Mouse (Mus musculus) intestine, embryonic 16.5 days (tissue): ENCODE measurements around the gene Prkch. TPM values are rescaled to one million over a fixed set of nuclear protein-coding genes. Genes with fewer than 3 reads are reported as not detected.

ENCODE experiments used
- ATAC-seq: fragments of 200-750 bp; cut with Nextera tagmentation; 2 replicates; pipeline ENCODE4 v1.8.0; 2017; ENCODE audit warnings: moderate TSS enrichment, moderate library complexity
- H3K27ac ChIP-seq: fragments of 300-500 bp; sonication (generic); 2 replicates; pipeline ENCODE4 v1.5.1; 2014; ENCODE audit warnings: mild to moderate bottlenecking, low read length
- H3K27me3 ChIP-seq: fragments of 300-500 bp; sonication (generic); replicated peaks from 2 replicates; pipeline ENCODE4 v1.6.1; 2014; ENCODE audit warnings: low read length, control low read depth, mixed read lengths; ENCODE audit not compliant: control insufficient read depth, insufficient read depth
- H3K36me3 ChIP-seq: fragments of 300-500 bp; sonication (generic); 2 replicates; pipeline ENCODE4 v1.6.1; 2014; ENCODE audit warnings: low read length, control low read depth; ENCODE audit not compliant: control insufficient read depth, insufficient read depth
- H3K4me1 ChIP-seq: fragments of 300-500 bp; sonication (generic); 2 replicates; pipeline ENCODE4 v1.6.1; 2014; ENCODE audit warnings: low read length, control low read depth, mixed read lengths; ENCODE audit not compliant: control insufficient read depth, insufficient read depth
- H3K4me2 ChIP-seq: fragments of 300-500 bp; sonication (generic); 2 replicates; pipeline ENCODE4 v1.6.1; 2014; ENCODE audit warnings: low read depth, low read length, control low read depth
- H3K4me3 ChIP-seq: fragments of 300-500 bp; sonication (generic); 2 replicates; pipeline ENCODE4 v1.5.1; 2014; ENCODE audit warnings: mild to moderate bottlenecking, low read length
- H3K9ac ChIP-seq: fragments of 300-500 bp; sonication (generic); 2 replicates; pipeline ENCODE4 v1.6.1; 2014; ENCODE audit warnings: low read depth, low read length
- H3K9me3 ChIP-seq: fragments of 300-500 bp; sonication (generic); 2 replicates; pipeline ENCODE4 v1.6.1; 2016; ENCODE audit warnings: low read length, control low read depth; ENCODE audit not compliant: control insufficient read depth
- WGBS: fragments of 180-500 bp; shearing (Covaris S2); extraction: QIAGEN DNeasy Blood & Tissue Kit; methylation state at CpG from one replicate; pipeline ENCODE4 v1.1.7; 2014; 5-methylcytosine and 5-hydroxymethylcytosine counted together
- polyA plus RNA-seq: library from polyadenylated mRNA; unstranded; fragments of >200 nt; fragmentation: Nextera tagmentation; extraction: Ambion mirVana; gene quantifications from 2 replicates; pipeline ENCODE4 v1.2.1, GENCODE M21; 2015

The Prkch gene
- polyA plus RNA-seq, 1 experiment from 2014 or later: 4.0 TPM

DNA sequence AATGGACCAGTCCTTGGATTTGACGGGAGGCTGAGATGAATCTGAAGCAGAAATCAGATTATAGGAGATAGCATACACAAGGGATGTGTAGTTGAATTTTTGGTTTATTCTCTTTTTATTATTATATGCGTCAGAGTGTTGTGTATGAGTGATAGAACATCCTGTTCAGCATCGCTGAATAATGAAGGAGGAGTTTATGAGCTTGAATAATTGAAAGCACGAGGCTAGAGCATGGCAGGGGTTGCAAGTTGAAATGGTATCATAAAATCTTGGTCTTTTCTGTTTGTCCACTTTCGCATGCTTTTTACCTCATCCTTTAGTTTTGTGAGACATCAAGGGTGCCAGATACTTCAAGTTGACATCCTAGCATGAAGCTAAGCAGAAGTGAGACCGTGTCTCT lies 60.6 kb downstream of the Prkch start:
- Histone ChIP-seq H3K27me3 (no peaks in the 10 kb centered on the region), H3K9ac (no peak overlapping the region), H3K27ac (no peak overlapping the region), H3K4me1 (no peaks in the 10 kb centered on the region), H3K4me3 (no peak overlapping the region), H3K4me2 (no peak overlapping the region), H3K9me3 (no peaks in the 10 kb centered on the region), H3K36me3 (no peaks in the 10 kb centered on the region)
- no peak for ATAC-seq
- WGBS: 84% methylated on average over 6 of the region's 6 CpGs

DNA sequence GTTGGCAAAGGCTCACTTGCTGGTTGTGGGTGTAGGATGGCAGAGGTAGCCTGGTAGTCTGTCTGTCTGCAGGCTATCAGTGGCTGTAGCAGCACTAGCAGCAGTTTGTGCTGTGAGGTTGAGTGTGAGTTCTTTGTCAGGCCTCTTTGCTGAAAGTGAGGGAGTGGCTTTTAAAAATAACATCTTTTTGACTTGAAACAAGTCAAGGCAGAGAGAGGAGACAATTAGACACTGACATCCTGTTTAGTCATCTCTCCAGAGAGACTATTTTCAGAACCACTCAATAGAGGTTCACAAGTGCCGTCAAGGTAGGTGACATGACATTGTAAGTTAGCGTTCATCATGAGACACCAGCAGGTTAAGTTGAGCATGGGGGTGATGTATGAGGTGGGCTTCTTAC lies 63.1 kb downstream of the Prkch start:
- H3K4me2 ChIP-seq: no peak overlapping the region
- H3K9me3 ChIP-seq: no peaks in the 10 kb centered on the region
- H3K27ac ChIP-seq: no peak overlapping the region
- no peaks in the 10 kb centered on the region for H3K4me1 ChIP-seq
- H3K9ac ChIP-seq: no peak overlapping the region
- 78% methylated on average over 2 of the region's 2 CpGs for WGBS
- no peaks in the 10 kb centered on the region for H3K36me3 ChIP-seq
- no peak for ATAC-seq
- H3K27me3 ChIP-seq: no peaks in the 10 kb centered on the region
- H3K4me3 ChIP-seq: no peak overlapping the region

DNA sequence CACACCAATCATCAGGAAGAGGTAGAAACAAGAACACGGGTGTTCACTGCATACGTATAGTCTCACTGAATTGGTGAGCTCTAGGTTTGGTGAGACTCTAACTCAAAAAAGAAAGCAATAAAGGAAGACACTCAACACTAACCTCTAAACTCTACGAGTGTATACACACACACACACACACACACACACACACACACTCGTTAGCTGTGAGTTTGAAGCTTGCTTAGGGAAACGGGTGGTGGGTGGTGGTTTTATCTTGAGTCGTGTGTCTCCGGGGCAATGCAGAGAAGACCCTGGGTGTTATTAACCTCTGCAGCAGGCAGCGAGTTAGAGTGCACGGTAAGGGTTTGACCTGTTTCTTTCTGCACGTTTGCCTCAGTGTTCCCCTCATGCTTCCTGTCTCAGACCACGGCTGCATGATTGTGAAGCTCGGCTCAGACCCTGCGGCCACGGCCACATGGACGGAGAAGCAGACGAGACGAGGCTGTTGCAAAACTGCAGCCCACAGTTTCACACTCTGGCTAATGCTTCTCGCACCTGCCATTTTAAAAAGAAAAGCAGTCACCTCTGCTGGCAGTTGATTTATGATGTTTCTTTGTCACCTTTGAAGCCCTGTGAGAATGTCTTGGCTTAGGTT lies 72.1 kb downstream of the Prkch start:
- 61% methylated on average over 18 of the region's 18 CpGs for WGBS
- Histone ChIP-seq H3K27me3 (no peaks in the 10 kb centered on the region), H3K9me3 (no peaks in the 10 kb centered on the region), H3K4me1 (no peaks in the 10 kb centered on the region), H3K36me3 (no peaks in the 10 kb centered on the region), H3K4me3 (no peak overlapping the region), H3K27ac (no peak overlapping the region), H3K9ac (no peak overlapping the region), H3K4me2 (no peak overlapping the region)
- ATAC-seq: no peak

DNA sequence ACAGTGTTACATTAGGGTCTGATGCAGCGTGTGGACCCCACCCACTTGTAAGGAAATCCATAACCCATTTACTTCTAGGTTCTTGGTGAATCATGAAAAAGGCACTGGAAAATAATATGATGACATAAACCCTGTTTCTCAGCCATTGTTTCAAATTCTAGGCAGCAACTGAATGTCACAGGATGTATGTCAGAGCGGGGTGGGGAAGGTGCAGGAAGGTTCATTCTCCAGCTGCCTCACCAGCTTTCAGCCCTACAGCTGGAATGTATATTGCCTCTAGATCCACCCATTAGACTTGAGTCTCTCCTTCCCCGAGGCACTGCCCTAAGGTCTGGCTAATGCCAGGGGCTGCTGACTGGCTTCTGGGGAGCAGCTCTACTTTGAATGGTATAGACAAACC lies 78.8 kb downstream of the Prkch start:
- Histone ChIP-seq H3K27ac (0 out of 2 replicates have a peak overlapping the region, but pooled peaks have one; percentile 24), H3K36me3 (no peaks in the 10 kb centered on the region), H3K4me3 (no peak overlapping the region), H3K9ac (no peak overlapping the region), H3K4me2 (no peak overlapping the region), H3K4me1 (no peaks in the 10 kb centered on the region), H3K27me3 (no peaks in the 10 kb centered on the region), H3K9me3 (no peaks in the 10 kb centered on the region)
- ATAC-seq: peak; percentile 28; the same call in 1 of the 2 replicates
- 64% methylated on average over 3 of the region's 3 CpGs for WGBS

DNA sequence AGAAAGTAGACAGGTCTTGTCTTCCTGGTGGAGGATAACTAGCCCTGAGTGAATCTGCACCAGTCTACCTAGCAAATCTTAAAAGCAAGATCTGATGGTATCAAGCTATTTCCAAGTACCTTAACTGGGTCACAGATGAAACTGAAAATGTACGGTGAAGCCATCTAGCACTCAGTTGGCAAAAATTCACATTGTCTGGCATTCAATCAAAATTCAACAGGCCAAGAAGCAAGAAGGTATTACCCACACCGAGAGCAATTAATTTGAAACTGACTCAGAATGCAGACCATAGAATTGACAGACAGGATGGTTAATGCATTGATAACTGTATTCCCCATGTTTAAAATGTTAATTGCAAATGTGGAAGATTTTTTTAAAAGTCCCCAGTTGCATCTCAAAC lies 82.1 kb downstream of the Prkch start:
- H3K27me3 ChIP-seq: no peaks in the 10 kb centered on the region
- H3K4me1 ChIP-seq: no peaks in the 10 kb centered on the region
- no peak overlapping the region for H3K4me2 ChIP-seq
- H3K36me3 ChIP-seq: no peaks in the 10 kb centered on the region
- WGBS: 85% methylated on average over 2 of the region's 2 CpGs
- H3K9me3 ChIP-seq: no peaks in the 10 kb centered on the region
- ATAC-seq: no peak
- H3K4me3 ChIP-seq: no peak overlapping the region
- no peak overlapping the region for H3K9ac ChIP-seq
- H3K27ac ChIP-seq: no peak overlapping the region

- 71% methylated on average over 7 of the region's 7 CpGs for WGBS
- no peak for ATAC-seq
- no peak overlapping the region for H3K27ac ChIP-seq
- no peaks in the 10 kb centered on the region for H3K9me3 ChIP-seq
- H3K9ac ChIP-seq: no peak overlapping the region
- H3K4me2 ChIP-seq: no peak overlapping the region
- no peaks in the 10 kb centered on the region for H3K27me3 ChIP-seq
- H3K4me3 ChIP-seq: no peak overlapping the region
- H3K36me3 ChIP-seq: no peaks in the 10 kb centered on the region
- no peaks in the 10 kb centered on the region for H3K4me1 ChIP-seq
These were observed 83.0 kb downstream of the Prkch start for GRCm38 (mm10) chr12:73667607-73668006.

GRCm38 (mm10) chr12:73670739-73671138 lies 86.1 kb downstream of the Prkch start:
- Histone ChIP-seq H3K9ac (no peak overlapping the region), H3K4me1 (no peaks in the 10 kb centered on the region), H3K27me3 (no peaks in the 10 kb centered on the region), H3K27ac (peak overlapping the region; percentile 58; the same call in 1 of the 2 replicates), H3K4me2 (no peak overlapping the region), H3K4me3 (no peak overlapping the region), H3K36me3 (no peaks in the 10 kb centered on the region), H3K9me3 (no peaks in the 10 kb centered on the region)
- ATAC-seq: no peak
- WGBS: 66% methylated on average over 6 of the region's 6 CpGs

DNA sequence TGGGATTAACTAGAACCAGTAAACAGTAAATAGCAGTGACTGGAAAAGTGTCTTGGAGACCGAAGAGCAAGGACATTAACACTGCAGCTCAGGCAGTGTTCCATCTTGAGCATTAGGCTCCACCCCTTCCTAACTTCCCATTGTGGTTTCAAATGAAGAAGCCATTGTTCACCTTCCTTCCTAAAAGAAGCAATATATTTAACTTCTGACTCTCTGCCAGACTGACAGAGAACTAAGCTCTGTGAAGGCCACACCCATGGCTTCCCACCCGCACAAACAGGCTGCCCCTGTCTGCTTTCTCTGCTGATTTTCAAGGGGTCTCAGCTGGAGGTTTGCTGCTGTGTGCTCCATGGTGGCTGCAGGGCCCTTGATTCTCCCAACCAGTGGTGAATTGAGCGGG lies 86.9 kb downstream of the Prkch start:
- no peaks in the 10 kb centered on the region for H3K36me3 ChIP-seq
- H3K27me3 ChIP-seq: no peaks in the 10 kb centered on the region
- 0 out of 2 replicates have a peak overlapping the region, but pooled peaks have one; percentile 19 for H3K27ac ChIP-seq
- no peak overlapping the region for H3K9ac ChIP-seq
- H3K9me3 ChIP-seq: no peaks in the 10 kb centered on the region
- ATAC-seq: no peak
- no peak overlapping the region for H3K4me2 ChIP-seq
- 46% methylated on average over 3 of the region's 3 CpGs for WGBS
- H3K4me1 ChIP-seq: no peaks in the 10 kb centered on the region
- H3K4me3 ChIP-seq: no peak overlapping the region

GRCm38 (mm10) chr12:73672007-73672406 lies 87.4 kb downstream of the Prkch start:
- 0 out of 2 replicates have a peak overlapping the region, but pooled peaks have one; percentile 19 for H3K27ac ChIP-seq
- no peaks in the 10 kb centered on the region for H3K27me3 ChIP-seq
- H3K9ac ChIP-seq: no peak overlapping the region
- no peaks in the 10 kb centered on the region for H3K9me3 ChIP-seq
- no peak overlapping the region for H3K4me2 ChIP-seq
- no peak overlapping the region for H3K4me3 ChIP-seq
- no peaks in the 10 kb centered on the region for H3K4me1 ChIP-seq
- no peaks in the 10 kb centered on the region for H3K36me3 ChIP-seq
- 66% methylated on average over 4 of the region's 4 CpGs for WGBS
- ATAC-seq: no peak

DNA sequence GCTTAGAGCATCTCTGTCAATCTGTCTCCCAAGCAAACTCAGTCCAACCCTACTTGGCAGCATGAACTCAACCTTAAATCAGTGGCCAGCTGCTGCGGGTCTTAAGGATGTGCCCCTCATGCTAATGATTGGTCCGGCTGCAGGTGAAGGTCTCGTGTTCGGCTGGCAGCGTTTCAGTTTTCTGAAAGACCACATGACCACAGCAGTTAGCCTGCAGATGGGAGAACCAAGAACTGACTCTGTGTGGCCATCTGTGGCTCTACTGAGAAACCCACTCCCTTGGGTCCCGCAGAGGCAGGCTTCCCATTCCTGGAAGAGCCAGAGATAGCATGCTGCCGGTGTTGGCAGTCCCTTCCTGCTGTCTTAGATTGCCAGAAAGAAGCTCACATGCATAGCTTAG lies 89.2 kb downstream of the Prkch start:
- Histone ChIP-seq H3K27ac (no peak overlapping the region), H3K4me2 (no peak overlapping the region), H3K4me1 (no peaks in the 10 kb centered on the region), H3K9me3 (no peaks in the 10 kb centered on the region), H3K36me3 (no peaks in the 10 kb centered on the region), H3K9ac (no peak overlapping the region), H3K4me3 (no peak overlapping the region), H3K27me3 (no peaks in the 10 kb centered on the region)
- WGBS: 77% methylated on average over 7 of the region's 7 CpGs
- ATAC-seq: no peak
